Mouse (Mus musculus): Measurements from ENCODE around the gene Olfr846. TPM values are rescaled to one million over a fixed set of nuclear protein-coding genes. Genes with fewer than 3 reads are reported as not detected.

Olfr846 gene
- not detected in 2 replicates for total RNA-seq (2014; rRNA removed)
- not detected in 2 replicates for polyA plus RNA-seq (2015; fragmentation: Nextera tagmentation; extraction: Ambion mirVana)

GRCm38 (mm10) chr9:19363905-19364304, at the start of gene Olfr846:
TSS of gene Olfr846 (minus strand) at chr9:19364005.
- WGBS: 49% methylated on average over 1 of the region's 1 CpGs
- Histone ChIP-seq H3K27ac (ENCODE audit: low read depth, low read length) (no peak within 1 kb of the TSS), H3K36me3 (ENCODE audit: insufficient read depth, low read length) (no peaks in the 10 kb centered on the region), H3K4me3 (ENCODE audit: low read depth, low read length) (no peak within 1 kb of the TSS), H3K4me1 (ENCODE audit: insufficient read depth, low read length) (no peaks in the 10 kb centered on the region), H3K27me3 (ENCODE audit: insufficient read depth, low read length) (no peaks in the 10 kb centered on the region), H3K9ac (replicated peaks; ENCODE audit: low read length, poor library complexity, severe bottlenecking) (no peak within 1 kb of the TSS), H3K4me2 (ENCODE audit: low read depth, low read length, poor library complexity, severe bottlenecking) (no peak within 1 kb of the TSS), H3K9me3 (ENCODE audit: low read length) (peaks cover 6% of the 10 kb centered on the region; the same call in 1 of the 2 replicates)
- no peak for ATAC-seq (ENCODE audit: low FRiP score)
- DNase-seq (ENCODE audit: low spot score): no peak
- no peak for TF ChIP-seq CTCF (IDR thresholded peaks at IDR 0.05)

GRCm38 (mm10) chr9:19378569-19378968, 14.8 kb upstream of the Olfr846 start, which contains the start of gene Olfr847:
TSS of gene Olfr847 (minus strand) at chr9:19378669.
- no peak within 1 kb of the TSS for H3K27ac ChIP-seq (ENCODE audit: low read depth, low read length)
- no peaks in the 10 kb centered on the region for H3K4me1 ChIP-seq (ENCODE audit: insufficient read depth, low read length)
- H3K4me2 ChIP-seq (ENCODE audit: low read depth, low read length, poor library complexity, severe bottlenecking): no peak within 1 kb of the TSS
- peaks cover 3% of the 10 kb centered on the region; the same call in 1 of the 2 replicates for H3K9me3 ChIP-seq (ENCODE audit: low read length)
- no peak within 1 kb of the TSS for H3K9ac ChIP-seq (replicated peaks; ENCODE audit: low read length, poor library complexity, severe bottlenecking)
- no peak for TF ChIP-seq CTCF (IDR thresholded peaks at IDR 0.05)
- H3K36me3 ChIP-seq (ENCODE audit: insufficient read depth, low read length): no peaks in the 10 kb centered on the region
- H3K4me3 ChIP-seq (ENCODE audit: low read depth, low read length): no peak within 1 kb of the TSS
- H3K27me3 ChIP-seq (ENCODE audit: insufficient read depth, low read length): no peaks in the 10 kb centered on the region
- DNase-seq (ENCODE audit: low spot score) (no peak), ATAC-seq (ENCODE audit: low FRiP score) (no peak)
- 55% methylated on average over 1 of the region's 1 CpGs for WGBS

GRCm38 (mm10) chr9:19336157-19336556, 27.6 kb downstream of the Olfr846 start, which contains the start of gene Olfr845:
TSS of gene Olfr845 (plus strand) at chr9:19336457.
- DNase-seq (ENCODE audit: low spot score) (no peak), ATAC-seq (ENCODE audit: low FRiP score) (no peak)
- Histone ChIP-seq H3K27ac (ENCODE audit: low read depth, low read length) (no peak within 1 kb of the TSS), H3K4me2 (ENCODE audit: low read depth, low read length, poor library complexity, severe bottlenecking) (no peak within 1 kb of the TSS), H3K4me1 (ENCODE audit: insufficient read depth, low read length) (no peaks in the 10 kb centered on the region), H3K9me3 (ENCODE audit: low read length) (peaks cover 13% of the 10 kb centered on the region; the same call in 1 of the 2 replicates), H3K9ac (replicated peaks; ENCODE audit: low read length, poor library complexity, severe bottlenecking) (no peak within 1 kb of the TSS), H3K4me3 (ENCODE audit: low read depth, low read length) (no peak within 1 kb of the TSS), H3K27me3 (ENCODE audit: insufficient read depth, low read length) (no peaks in the 10 kb centered on the region), H3K36me3 (ENCODE audit: insufficient read depth, low read length) (no peaks in the 10 kb centered on the region)
- 78% methylated on average over 1 of the region's 1 CpGs for WGBS
- no peak for TF ChIP-seq CTCF (IDR thresholded peaks at IDR 0.05)

- Histone ChIP-seq H3K4me2 (ENCODE audit: low read depth, low read length, poor library complexity, severe bottlenecking) (no peak within 1 kb of the TSS), H3K9me3 (ENCODE audit: low read length) (peaks cover 23% of the 10 kb centered on the region), H3K4me1 (ENCODE audit: insufficient read depth, low read length) (no peaks in the 10 kb centered on the region), H3K27me3 (ENCODE audit: insufficient read depth, low read length) (no peaks in the 10 kb centered on the region), H3K27ac (ENCODE audit: low read depth, low read length) (no peak within 1 kb of the TSS), H3K9ac (replicated peaks; ENCODE audit: low read length, poor library complexity, severe bottlenecking) (no peak within 1 kb of the TSS), H3K36me3 (ENCODE audit: insufficient read depth, low read length) (no peaks in the 10 kb centered on the region), H3K4me3 (ENCODE audit: low read depth, low read length) (no peak within 1 kb of the TSS)
- ATAC-seq (ENCODE audit: low FRiP score) (no peak), DNase-seq (ENCODE audit: low spot score) (no peak)
- TF ChIP-seq CTCF (IDR thresholded peaks at IDR 0.05): no peak
Observed at GRCm38 (mm10) chr9:19316047-19316446, 47.8 kb downstream of the Olfr846 start, which contains the start of gene Olfr844. TSS of gene Olfr844 (plus strand) at chr9:19316347.

Other genes with a start within 250 kb of the Olfr846 start
- not detected in 2 replicates for gene Olfr836, start 243.6 kb downstream of the Olfr846 start, total RNA-seq (2014; rRNA removed)
- gene Olfr836, start 243.6 kb downstream of the Olfr846 start, polyA plus RNA-seq (2015; fragmentation: Nextera tagmentation; extraction: Ambion mirVana): not detected in 2 replicates
- not detected in 2 replicates for gene Olfr837, start 227.7 kb downstream of the Olfr846 start, total RNA-seq (2014; rRNA removed)
- not detected in 2 replicates for gene Olfr837, start 227.7 kb downstream of the Olfr846 start, polyA plus RNA-seq (2015; fragmentation: Nextera tagmentation; extraction: Ambion mirVana)
- under 0.01 TPM in 1 of 2 replicates, not detected in the other for gene Olfr839-ps1, start 186.7 kb downstream of the Olfr846 start, total RNA-seq (2014; rRNA removed)
- gene Olfr839-ps1, start 186.7 kb downstream of the Olfr846 start, polyA plus RNA-seq (2015; fragmentation: Nextera tagmentation; extraction: Ambion mirVana): not detected in 2 replicates
- gene Olfr843, start 112.0 kb downstream of the Olfr846 start, total RNA-seq (2014; rRNA removed): not detected in 2 replicates
- gene Olfr843, start 112.0 kb downstream of the Olfr846 start, polyA plus RNA-seq (2015; fragmentation: Nextera tagmentation; extraction: Ambion mirVana): not detected in 2 replicates
- not detected in 2 replicates for gene Olfr844, start 47.7 kb downstream of the Olfr846 start, total RNA-seq (2014; rRNA removed)
- not detected in 2 replicates for gene Olfr844, start 47.7 kb downstream of the Olfr846 start, polyA plus RNA-seq (2015; fragmentation: Nextera tagmentation; extraction: Ambion mirVana)
- gene Olfr845, start 27.5 kb downstream of the Olfr846 start, total RNA-seq (2014; rRNA removed): not detected in 2 replicates
- gene Olfr845, start 27.5 kb downstream of the Olfr846 start, polyA plus RNA-seq (2015; fragmentation: Nextera tagmentation; extraction: Ambion mirVana): not detected in 2 replicates
- gene Olfr847, start 14.7 kb upstream of the Olfr846 start, total RNA-seq (2014; rRNA removed): not detected in 2 replicates
- not detected in 2 replicates for gene Olfr847, start 14.7 kb upstream of the Olfr846 start, polyA plus RNA-seq (2015; fragmentation: Nextera tagmentation; extraction: Ambion mirVana)
- gene Olfr849, start 76.3 kb upstream of the Olfr846 start, total RNA-seq (2014; rRNA removed): not detected in 2 replicates
- gene Olfr849, start 76.3 kb upstream of the Olfr846 start, polyA plus RNA-seq (2015; fragmentation: Nextera tagmentation; extraction: Ambion mirVana): not detected in 2 replicates
- not detected in 2 replicates for gene Olfr850, start 114.2 kb upstream of the Olfr846 start, total RNA-seq (2014; rRNA removed)
- not detected in 2 replicates for gene Olfr850, start 114.2 kb upstream of the Olfr846 start, polyA plus RNA-seq (2015; fragmentation: Nextera tagmentation; extraction: Ambion mirVana)
- not detected in 2 replicates for gene Olfr851, start 129.3 kb upstream of the Olfr846 start, total RNA-seq (2014; rRNA removed)
- gene Olfr851, start 129.3 kb upstream of the Olfr846 start, polyA plus RNA-seq (2015; fragmentation: Nextera tagmentation; extraction: Ambion mirVana): not detected in 2 replicates
- not detected in 2 replicates for gene Olfr853, start 177.1 kb upstream of the Olfr846 start, total RNA-seq (2014; rRNA removed)
- not detected in 2 replicates for gene Olfr853, start 177.1 kb upstream of the Olfr846 start, polyA plus RNA-seq (2015; fragmentation: Nextera tagmentation; extraction: Ambion mirVana)
- gene Olfr854, start 203.4 kb upstream of the Olfr846 start, total RNA-seq (2014; rRNA removed): not detected in 2 replicates
- not detected in 2 replicates for gene Olfr854, start 203.4 kb upstream of the Olfr846 start, polyA plus RNA-seq (2015; fragmentation: Nextera tagmentation; extraction: Ambion mirVana)
- gene Olfr855, start 218.6 kb upstream of the Olfr846 start, total RNA-seq (2014; rRNA removed): not detected in 2 replicates
- not detected in 2 replicates for gene Olfr855, start 218.6 kb upstream of the Olfr846 start, polyA plus RNA-seq (2015; fragmentation: Nextera tagmentation; extraction: Ambion mirVana)

Data from midbrain, postnatal 0 days (tissue).